Mouse (Mus musculus) MEL (cell line): ENCODE measurements around the gene Lrrc47.

ENCODE experiments used
- CTCF ChIP-seq, 3 experiments: IDR thresholded peaks in 2 of 3; conservative IDR thresholded peaks in 1 of 3; 2 replicates each; pipeline ENCODE4 v1.5.1; 2011 to 2012; ENCODE audit warnings: low read length in 3 of 3, low read depth in 2 of 3, mild to moderate bottlenecking in 2 of 3, improper control_type of control experiment in 1 of 3, inconsistent platforms in 1 of 3, mixed read lengths in 1 of 3, moderate library complexity in 1 of 3; ENCODE audit not compliant: control insufficient read depth in 1 of 3, insufficient read depth in 1 of 3, poor library complexity in 1 of 3, severe bottlenecking in 1 of 3
- ETS1 ChIP-seq: IDR thresholded peaks from 2 replicates; pipeline ENCODE4 v1.6.1; 2012; ENCODE audit warnings: low read depth, mild to moderate bottlenecking, inconsistent platforms, low read length, improper control_type of control experiment, moderate library complexity
- GABPA ChIP-seq: IDR thresholded peaks from 2 replicates; pipeline ENCODE4 v1.6.1; 2012; ENCODE audit warnings: low read depth, mild to moderate bottlenecking, inconsistent platforms, low read length, improper control_type of control experiment, moderate library complexity
- GATA1 ChIP-seq: IDR thresholded peaks from 2 replicates; pipeline ENCODE4 v1.6.1; 2011; ENCODE audit warnings: low read depth, low read length, improper control_type of control experiment
- MAX ChIP-seq: IDR thresholded peaks from 2 replicates; pipeline ENCODE4 v1.6.1; 2011; ENCODE audit warnings: low read length, improper control_type of control experiment
- MXI1 ChIP-seq: IDR thresholded peaks from 2 replicates; pipeline ENCODE4 v1.6.1; 2011; ENCODE audit warnings: mild to moderate bottlenecking, low read depth, low read length, improper control_type of control experiment
- POLR2A ChIP-seq, 2 experiments: IDR thresholded peaks; 2 replicates each; pipeline ENCODE4 v1.6.1; 2011 to 2012; ENCODE audit warnings: low read length in 2 of 2, mild to moderate bottlenecking in 2 of 2, control low read depth in 1 of 2, improper control_type of control experiment in 1 of 2, low read depth in 1 of 2, moderate library complexity in 1 of 2; ENCODE audit not compliant: control insufficient read depth in 1 of 2, insufficient read depth in 1 of 2, poor library complexity in 1 of 2
- POLR2AphosphoS2 ChIP-seq: IDR thresholded peaks from 2 replicates; pipeline ENCODE4 v1.6.1; 2011; ENCODE audit warnings: low read length, improper control_type of control experiment
- RCOR1 ChIP-seq: IDR thresholded peaks from 2 replicates; pipeline ENCODE4 v1.6.1; 2012; ENCODE audit warnings: low read depth, mild to moderate bottlenecking, inconsistent platforms, low read length, improper control_type of control experiment
- UBTF ChIP-seq: IDR thresholded peaks from 2 replicates; pipeline ENCODE4 v1.6.1; 2012; ENCODE audit warnings: low read depth, mild to moderate bottlenecking, inconsistent platforms, low read length, improper control_type of control experiment, moderate library complexity, borderline replicate concordance; ENCODE audit not compliant: insufficient read depth
- USF1 ChIP-seq: IDR thresholded peaks from 2 replicates; pipeline ENCODE4 v1.6.1; 2014; ENCODE audit warnings: low read depth, mild to moderate bottlenecking, inconsistent platforms, low read length, improper control_type of control experiment, moderate library complexity
- ZMIZ1 ChIP-seq: IDR thresholded peaks from 2 replicates; pipeline ENCODE4 v1.6.1; 2012; ENCODE audit warnings: low read depth, mild to moderate bottlenecking, inconsistent platforms, low read length, improper control_type of control experiment, moderate library complexity

DNA sequence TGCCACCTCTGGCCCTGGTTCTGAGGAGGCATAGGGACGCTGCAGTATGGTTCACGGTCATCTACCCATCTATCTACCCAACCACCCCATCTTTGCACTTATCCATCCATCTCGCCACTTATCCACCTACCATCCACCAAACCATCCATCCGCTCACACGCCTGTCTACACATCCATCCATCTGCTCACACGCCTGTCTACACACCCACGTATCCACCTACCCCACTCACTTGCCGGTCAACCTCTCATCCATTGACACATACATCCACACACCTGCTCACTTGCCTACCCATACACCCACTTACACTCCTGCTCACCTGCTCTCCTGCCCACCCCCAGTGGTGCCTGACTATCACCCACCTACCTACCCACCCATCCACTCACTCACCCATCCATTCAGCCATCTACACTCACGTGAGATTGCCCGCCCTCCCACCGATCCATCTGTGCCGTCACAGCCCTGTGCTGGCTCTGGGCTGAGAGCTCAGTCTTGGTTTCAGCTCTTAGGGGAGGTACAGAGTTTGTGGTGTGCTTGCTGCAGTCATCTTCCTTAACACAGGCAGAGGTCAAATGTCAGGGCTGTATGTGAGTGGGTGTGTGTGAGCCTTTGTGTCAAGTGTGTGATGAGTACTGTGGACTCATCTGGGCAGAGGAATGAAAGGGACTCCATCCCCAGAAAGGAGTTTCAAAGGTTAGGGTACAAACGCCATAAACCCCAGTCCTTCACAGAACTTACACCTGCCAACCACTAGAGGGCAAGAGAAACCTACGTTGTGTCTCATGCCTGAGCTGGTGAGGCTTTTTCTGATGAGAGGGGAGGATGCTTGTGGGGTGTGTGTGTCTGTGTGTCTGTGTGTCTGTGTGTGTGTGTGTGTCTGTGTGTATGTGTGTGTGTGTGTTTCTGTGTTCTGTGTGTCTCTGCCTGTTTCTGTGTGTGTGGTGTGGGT, 53.6 kb downstream of the Lrrc47 start:
- no peak for TF ChIP-seq ETS1
- no peak for TF ChIP-seq MAX
- no peak for TF ChIP-seq GATA1
- no peak for TF ChIP-seq USF1
- TF ChIP-seq GABPA: no peak
- TF ChIP-seq POLR2A (IDR thresholded peaks at IDR 0.05; ENCODE audit: control insufficient read depth in 1 of 2, insufficient read depth in 1 of 2, low read depth in 1 of 2, low read length in 2 of 2, poor library complexity in 1 of 2): no peak
- TF ChIP-seq ZMIZ1: no peak
- no peak for TF ChIP-seq MXI1
- no peak for TF ChIP-seq RCOR1
- TF ChIP-seq CTCF (IDR thresholded peaks at IDR 0.05 in 2 of 3, conservative IDR thresholded peaks at IDR 0.05 in 1 of 3; ENCODE audit: control insufficient read depth in 1 of 3, insufficient read depth in 1 of 3, low read depth in 2 of 3, low read length in 3 of 3, poor library complexity in 1 of 3, severe bottlenecking in 1 of 3): peak; percentile 52 to 60 (median 59)
- no peak for TF ChIP-seq UBTF
- TF ChIP-seq POLR2AphosphoS2: no peak
